Mouse (Mus musculus) cerebellum, postnatal 4 days (tissue): ENCODE results near the gene Smagp.

Source experiments
- DNase-seq, 2 experiments: peaks; one replicate each; pipeline ENCODE4 v3.0.0; 2022; ENCODE audit warnings: low spot score in 2 of 2, mixed read lengths in 1 of 2

Gene Smagp

GRCm38 (mm10) chr15:100665411-100666218 is 28.9 kb upstream of the Smagp start:
- no peak for DNase-seq

- DNase-seq = no peak
Measured at GRCm38 (mm10) chr15:100664813-100665274, 28.1 kb upstream of the Smagp start.

DNA sequence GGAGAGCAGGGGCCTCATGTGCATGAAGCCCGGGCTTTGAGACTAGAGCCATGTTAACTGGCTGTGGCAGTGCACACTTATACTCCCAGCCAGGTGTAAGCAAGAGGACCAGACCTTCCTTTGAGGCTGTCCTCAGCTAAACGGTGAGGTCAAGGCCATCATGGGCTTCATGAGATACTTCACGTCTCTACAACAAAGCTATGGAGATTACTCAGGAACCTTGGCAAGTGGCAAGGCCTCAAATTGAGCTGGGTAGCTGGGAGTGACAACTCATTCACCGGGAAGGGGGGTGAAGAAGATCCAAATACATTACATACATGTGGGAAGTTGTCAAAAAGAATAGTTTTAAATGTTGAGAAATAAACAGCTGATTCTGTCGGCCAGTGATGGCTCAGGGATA is 24.1 kb upstream of the Smagp start:
- DNase-seq = no peak

- no peak for DNase-seq
Measured at GRCm38 (mm10) chr15:100660306-100660705, 23.6 kb upstream of the Smagp start.

DNA sequence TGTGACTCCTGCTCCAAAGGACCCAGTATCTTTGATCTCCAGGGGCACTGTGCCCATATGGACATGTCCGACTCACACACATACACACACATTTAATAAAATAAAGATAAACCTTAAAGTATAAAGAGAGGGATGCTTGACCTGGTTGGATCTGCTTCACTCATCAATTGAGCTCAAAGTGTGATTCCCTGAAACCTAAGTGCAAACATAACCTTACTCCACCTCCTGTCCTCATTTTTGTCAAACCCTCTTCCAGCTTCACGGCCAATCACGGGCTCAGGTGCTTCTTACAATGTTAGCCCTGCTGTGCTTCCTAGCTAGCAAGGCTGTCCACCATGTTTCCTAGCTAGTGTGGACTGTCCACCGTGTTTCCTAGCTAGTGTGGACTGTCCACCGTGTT is 18.5 kb upstream of the Smagp start:
- no peak for DNase-seq

DNA sequence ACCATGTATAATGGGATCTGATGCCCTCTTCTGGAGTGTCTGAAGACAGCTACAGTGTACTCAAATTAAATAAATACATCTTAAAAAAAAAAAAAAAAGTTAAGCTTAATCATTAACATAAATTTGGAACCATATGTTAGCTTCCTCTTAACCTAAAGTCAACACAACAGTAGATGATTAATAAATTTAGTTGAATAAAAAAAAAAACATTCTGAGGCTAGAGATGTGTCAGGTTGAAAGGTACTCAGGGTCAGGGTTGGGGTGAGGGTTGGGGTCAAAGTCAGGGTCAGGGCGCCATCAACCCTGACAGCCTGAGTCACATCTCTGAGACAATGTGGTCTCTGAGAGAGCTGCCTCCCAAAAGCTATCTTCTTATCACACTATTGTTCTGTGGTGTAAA is 17.5 kb upstream of the Smagp start:
- DNase-seq = no peak

- no peak for DNase-seq
Measured at GRCm38 (mm10) chr15:100651610-100652009, 14.9 kb upstream of the Smagp start.

DNA sequence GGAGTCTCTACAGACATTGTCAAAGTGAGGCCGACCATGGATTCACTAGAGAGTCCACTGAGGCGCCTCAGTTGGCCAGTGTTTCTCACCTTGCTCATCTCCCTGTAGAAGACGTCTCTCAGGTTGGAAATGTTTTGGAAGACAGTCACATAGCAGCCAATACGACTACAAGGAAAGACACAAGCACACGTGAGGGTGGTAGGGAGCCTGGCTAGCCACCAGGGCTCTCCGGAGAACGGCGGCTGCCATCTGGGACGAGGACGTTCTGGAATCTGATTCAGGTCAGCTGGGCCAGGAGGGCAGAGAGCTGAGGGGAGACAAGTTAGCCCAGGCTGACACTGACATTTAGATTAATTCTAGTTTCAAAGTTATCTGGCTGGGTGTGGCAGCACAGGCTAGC is 13.4 kb upstream of the Smagp start:
- no peak for DNase-seq

DNA sequence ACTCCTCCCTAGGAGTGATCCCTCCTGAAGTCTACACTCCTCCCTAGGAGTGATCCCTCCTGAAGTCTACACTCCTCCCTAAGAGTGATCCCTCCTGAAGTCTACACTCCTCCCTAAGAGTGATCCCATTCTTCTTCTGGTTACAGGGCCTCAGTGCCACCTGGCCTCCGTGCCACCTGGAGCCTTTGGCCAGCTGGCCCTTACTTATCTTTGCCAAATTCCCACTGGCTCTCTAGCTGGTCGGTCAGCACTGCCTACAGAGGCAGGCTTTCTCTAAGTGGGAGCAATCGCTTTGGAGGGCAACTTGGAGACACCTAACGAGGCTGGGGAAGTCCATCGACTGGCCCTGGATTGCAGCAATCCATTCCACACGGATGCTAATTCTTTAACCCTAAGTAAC is 9.4 kb upstream of the Smagp start:
- DNase-seq = no peak

DNA sequence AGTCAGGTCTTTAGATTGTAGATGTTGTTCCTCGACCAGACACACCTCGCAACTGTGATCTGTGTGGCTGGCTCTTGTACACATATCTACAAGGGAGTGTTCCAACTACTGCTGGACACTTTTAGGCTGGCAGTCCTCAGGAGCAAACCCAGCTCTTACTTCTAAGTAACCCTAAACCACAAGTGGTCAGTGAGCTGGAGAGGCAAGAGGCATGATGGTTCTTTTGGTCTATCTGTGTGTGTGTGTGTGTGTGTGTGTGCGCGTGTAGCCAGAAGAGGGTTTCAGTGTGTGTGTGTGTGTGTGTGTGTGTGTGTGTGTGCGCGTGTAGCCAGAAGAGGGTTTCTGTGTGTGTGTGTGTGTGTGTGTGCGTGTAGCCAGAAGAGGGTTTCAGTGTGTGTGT is 5.7 kb upstream of the Smagp start:
- DNase-seq = no peak

DNA sequence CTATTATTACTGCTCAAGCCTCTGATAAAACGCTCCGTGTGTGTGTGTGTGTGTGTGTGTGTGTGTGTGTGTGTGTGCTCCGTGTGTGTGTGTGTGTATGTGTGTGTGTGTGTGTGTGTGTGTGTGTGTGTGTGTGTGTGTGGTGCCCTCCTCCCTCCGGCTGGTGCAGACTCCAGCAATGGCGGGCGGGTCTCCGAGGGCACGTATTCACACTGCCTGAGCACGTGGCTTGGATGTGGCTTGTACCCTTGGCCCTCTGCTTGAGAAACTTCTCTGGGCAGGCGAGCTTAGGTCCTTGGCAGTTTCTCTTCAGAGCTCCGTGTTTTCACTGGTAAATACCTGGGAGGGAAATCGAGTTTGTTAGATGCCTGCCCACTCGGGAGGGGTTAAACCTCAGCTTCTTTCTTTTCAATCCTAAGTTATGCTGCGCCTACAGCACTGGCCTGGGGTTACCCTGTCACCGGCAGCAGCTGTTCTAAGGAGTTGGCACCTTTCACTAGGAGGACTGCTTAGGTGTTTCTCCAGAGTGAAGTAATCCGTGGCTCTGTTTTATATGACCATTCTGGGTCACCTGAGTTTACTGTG is 4.6 kb upstream of the Smagp start:
- DNase-seq = no peak

- no peak for DNase-seq
Measured at GRCm38 (mm10) chr15:100639972-100640750, 3.4 kb upstream of the Smagp start.

DNA sequence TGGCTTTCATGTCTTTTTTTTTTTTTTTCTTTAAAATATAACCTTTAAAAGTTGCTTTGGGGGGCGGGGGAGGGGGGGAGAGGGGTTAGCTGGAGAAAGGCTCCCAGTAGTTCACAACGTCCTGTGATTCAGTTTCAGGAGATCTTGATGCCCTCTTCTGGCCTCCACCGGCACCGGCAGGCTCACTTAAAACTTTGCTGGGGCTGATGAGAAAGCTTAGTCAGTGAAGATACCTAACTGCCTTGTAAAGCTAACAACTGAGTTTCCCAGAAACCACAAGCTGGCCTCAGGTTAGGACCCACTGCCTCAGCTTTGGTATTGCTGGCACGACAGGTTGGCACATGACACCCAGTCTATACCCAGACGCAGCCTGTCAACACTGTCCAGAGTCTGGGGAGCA is 921 bp upstream of the Smagp start:
- no peak for DNase-seq

- DNase-seq = no peak
Measured at GRCm38 (mm10) chr15:100635851-100636645, 692 bp downstream of the Smagp start.

DNA sequence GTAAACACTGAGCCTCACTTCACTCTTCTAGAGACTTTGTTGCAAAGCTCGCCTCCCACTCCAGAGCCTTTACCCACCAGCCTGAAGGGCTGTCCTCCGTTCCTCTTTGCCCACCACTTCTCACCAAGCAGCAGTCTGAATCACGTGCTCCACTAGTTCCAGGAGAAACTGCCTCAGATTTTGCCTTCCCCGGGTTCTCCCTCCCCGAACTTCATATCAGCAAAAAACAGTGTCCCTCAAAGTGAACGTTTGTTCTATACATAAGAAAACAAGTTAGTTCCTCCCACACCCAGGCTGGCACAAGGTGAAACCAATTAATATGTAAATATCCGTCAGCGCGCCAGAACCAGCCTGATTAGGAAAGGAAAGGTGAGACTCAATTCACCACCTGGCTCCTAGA is 1.5 kb downstream of the Smagp start:
- DNase-seq = no peak

GRCm38 (mm10) chr15:100633341-100633740 is 3.4 kb downstream of the Smagp start:
- no peak for DNase-seq

GRCm38 (mm10) chr15:100632323-100632722 is 4.4 kb downstream of the Smagp start:
- no peak for DNase-seq

DNA sequence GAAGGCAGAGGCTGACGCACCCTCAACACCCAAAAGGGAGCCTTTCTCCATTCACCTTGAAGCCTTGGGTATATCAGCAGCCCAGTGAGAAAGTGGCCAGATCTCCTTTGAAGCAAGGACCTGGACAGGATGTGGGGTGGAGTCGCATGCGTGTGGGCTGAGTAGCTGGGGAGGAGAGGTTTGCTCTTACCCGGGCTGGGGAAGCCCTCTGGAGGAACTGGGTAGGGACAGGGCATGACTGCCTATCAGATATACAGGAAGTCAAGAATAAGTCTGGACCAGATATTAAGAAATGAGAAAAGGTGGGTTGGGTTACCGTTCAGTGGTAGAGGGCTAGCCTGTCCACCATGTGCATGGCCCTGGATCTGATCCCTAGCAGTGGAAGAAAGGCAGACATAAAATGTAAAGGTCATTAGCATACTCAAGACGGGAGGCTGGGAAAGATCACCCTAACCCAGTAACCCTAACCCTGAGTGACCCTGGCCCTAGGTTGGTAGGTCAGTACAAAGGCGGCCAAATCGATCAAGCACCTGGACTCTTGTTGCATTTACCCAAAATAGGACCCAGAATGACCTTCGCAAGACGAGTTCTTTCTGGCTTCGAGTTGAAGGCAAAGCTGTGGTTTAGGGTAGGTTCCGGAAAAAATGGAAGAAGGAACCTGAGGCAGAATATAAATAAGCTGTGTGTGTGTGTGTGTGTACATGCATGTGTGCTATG is 5.1 kb downstream of the Smagp start:
- no peak for DNase-seq

GRCm38 (mm10) chr15:100630126-100630525 is 6.6 kb downstream of the Smagp start:
- no peak for DNase-seq

GRCm38 (mm10) chr15:100628797-100629196 is 7.9 kb downstream of the Smagp start:
- DNase-seq = no peak

DNA sequence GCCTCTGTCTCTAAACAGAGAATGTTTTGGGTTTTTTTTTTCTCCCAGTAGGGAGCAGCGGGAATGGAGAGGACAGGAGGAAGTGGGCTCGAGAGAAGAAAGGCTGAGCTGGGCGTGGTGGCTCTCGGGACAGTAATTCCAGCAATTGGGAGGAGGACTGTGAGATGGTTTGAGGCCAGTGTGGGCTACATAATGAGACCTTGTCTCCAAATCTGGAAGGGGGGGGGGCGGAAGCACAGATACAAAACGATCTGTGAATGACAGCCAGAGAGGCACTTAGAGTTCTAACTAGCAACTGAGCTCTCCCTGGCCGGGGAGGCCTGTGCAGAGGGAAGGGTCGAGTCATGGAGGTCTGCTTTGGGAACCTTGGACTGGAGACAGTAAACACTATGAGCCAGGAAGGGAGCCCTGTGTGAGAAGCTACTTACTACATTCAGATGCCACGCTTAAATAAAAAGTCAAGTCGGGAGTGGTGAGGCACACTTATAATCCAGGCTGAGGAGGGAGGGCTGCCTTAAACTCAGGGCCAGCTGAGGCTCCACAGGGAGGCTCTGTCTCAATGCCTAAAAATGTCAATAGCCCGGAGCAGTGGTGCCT is 8.9 kb downstream of the Smagp start:
- no peak for DNase-seq
